Mouse (Mus musculus) c-Kit-positive CD71-negative TER-119-negative erythroid progenitor cells, embryonic 14.5 days (primary cell): ENCODE measurements around the gene Ttc7b.

Experiments used
- DNase-seq: peaks from one replicate; pipeline ENCODE4 v3.0.0-alpha.2; 2013; ENCODE audit warnings: low read depth

Ttc7b gene

DNA sequence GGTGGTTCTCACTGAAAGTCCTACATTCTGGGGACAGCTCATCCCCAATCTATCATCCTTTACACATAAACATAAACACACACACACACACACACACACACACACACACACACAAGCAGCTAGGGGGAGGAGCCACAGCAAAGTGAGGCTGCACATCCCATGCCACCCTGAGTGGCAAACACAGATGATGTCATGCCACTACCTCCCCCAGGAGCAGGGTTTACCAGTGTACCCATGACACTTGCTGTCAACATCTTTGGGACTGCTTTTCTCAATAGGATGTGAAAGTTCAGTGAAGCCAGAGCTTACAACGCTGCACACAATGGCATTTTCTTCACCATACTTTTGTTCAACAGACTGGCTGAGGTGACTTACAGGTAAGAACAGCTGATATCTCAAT lies 140.8 kb downstream of the Ttc7b start:
- no peak for DNase-seq

GRCm38 (mm10) chr12:100378266-100378665 lies 142.4 kb downstream of the Ttc7b start:
- no peak for DNase-seq

GRCm38 (mm10) chr12:100377791-100378190 lies 142.8 kb downstream of the Ttc7b start:
- DNase-seq: no peak

- DNase-seq: no peak
Measured at GRCm38 (mm10) chr12:100375801-100376200, 144.8 kb downstream of the Ttc7b start.

DNA sequence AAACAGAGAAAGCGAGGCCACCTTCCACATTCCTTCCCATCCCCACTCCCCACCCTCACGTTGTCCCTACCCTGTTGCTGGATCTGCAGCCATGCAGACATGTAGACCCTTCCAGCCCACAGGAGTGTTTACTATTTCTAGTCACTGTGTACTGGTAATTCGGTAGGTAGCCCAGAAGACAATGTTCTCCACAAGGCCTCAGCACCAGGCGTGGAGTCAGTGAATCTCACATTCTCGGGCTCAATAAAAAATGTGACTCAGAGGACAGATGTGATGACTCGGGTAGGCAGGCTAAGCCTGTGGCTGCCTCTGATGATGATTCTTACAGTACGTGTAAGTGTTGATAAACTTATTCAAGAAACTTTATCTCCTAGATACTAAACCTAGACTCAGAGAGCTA lies 147.8 kb downstream of the Ttc7b start:
- DNase-seq: no peak

DNA sequence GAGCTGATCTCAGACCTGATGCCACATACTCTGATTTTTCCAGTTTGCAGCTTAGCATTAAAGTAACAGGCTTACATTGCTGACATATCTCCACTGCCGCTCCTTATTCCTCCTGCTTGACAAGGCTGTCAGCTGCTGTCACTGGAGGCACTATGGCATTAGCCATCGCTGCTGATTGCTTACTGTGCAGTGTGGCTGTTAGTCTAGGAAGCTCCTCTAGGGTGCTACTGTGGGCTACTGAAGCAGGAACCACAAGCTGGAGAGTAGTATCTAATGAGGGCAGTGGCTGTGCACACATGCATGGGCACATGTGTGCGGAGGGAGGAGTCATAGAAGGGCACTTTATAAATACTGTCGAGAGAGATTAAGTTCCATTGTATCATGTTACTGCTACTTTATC lies 148.6 kb downstream of the Ttc7b start:
- DNase-seq: no peak

DNA sequence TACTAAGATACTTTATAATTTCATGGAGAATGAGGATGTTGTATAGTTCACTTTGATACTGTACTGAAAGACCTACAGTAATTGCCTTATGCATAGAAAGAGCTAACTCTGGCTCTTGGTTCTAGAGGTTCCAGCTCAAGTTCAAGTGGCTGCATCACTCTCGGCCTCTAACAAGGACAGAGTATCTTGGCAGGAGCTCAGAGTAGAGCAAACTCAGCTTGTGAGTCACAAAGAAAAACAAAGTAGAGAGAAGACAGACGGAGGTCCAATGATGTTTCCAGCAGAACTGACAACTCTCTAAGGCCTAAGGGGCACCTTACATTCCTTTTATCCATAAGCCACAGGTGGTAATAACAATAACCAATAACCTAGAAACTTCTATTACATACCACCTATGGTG lies 150.8 kb downstream of the Ttc7b start:
- DNase-seq: no peak

- DNase-seq: no peak
Measured at GRCm38 (mm10) chr12:100369220-100369619, 151.4 kb downstream of the Ttc7b start.

GRCm38 (mm10) chr12:100361330-100361729 lies 159.3 kb downstream of the Ttc7b start:
- DNase-seq: no peak

- DNase-seq: no peak
Measured at GRCm38 (mm10) chr12:100358040-100358620, 162.5 kb downstream of the Ttc7b start.

DNA sequence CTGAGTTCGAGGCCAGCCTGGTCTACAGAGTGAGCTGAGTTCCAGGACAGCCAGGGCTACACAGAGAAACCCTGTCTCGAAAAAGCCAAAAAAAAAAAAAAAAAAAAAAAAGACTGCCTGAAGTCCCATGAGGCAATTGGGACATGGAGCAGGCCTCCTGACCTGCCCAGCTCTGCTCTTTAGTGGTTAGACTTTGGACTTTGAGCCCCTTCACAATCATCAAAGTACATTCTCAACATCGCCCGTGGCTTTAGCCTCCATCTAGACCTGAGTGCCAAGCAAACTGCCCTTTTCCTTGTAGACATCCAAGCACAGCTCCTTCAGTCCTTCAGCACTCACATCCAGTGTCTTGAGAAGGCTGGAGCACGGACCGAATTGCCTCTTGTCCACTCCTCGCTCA lies 164.2 kb downstream of the Ttc7b start:
- DNase-seq: no peak

GRCm38 (mm10) chr12:100355565-100355964 lies 165.1 kb downstream of the Ttc7b start:
- no peak for DNase-seq

GRCm38 (mm10) chr12:100353954-100354353 lies 166.7 kb downstream of the Ttc7b start:
- DNase-seq: no peak

- DNase-seq: no peak
Measured at GRCm38 (mm10) chr12:100353075-100353782, 167.4 kb downstream of the Ttc7b start.

GRCm38 (mm10) chr12:100352094-100352493 lies 168.5 kb downstream of the Ttc7b start:
- no peak for DNase-seq

GRCm38 (mm10) chr12:100343554-100343953 lies 177.1 kb downstream of the Ttc7b start:
- no peak for DNase-seq

- no peak for DNase-seq
Measured at GRCm38 (mm10) chr12:100341614-100342013, 179.0 kb downstream of the Ttc7b start.

DNA sequence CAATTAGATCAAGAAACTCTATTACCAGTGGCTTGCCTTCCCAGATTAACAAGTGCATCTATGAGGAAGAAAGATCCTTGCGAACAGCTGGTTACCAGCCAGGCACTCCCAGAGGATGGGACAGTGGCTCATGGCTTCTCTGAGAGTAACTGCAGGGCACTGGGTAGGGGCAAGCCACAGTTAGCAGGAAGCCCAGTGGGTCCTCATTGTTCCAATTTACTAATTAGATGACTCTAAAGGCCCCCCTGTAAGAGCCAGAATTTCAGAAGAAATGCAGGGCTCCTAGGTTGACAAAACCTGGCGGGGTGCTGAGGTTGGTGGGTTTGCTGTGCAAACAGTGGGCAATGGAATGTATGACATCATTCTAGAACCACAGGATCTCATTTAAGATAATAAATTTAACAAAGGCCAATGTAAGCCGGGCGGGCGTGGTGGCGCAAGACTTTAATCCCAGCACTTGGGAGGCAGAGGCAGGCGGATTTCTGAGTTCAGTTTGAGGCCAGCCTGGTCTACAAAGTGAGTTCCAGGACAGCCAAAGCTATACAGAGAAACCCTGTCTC lies 179.6 kb downstream of the Ttc7b start:
- no peak for DNase-seq

DNA sequence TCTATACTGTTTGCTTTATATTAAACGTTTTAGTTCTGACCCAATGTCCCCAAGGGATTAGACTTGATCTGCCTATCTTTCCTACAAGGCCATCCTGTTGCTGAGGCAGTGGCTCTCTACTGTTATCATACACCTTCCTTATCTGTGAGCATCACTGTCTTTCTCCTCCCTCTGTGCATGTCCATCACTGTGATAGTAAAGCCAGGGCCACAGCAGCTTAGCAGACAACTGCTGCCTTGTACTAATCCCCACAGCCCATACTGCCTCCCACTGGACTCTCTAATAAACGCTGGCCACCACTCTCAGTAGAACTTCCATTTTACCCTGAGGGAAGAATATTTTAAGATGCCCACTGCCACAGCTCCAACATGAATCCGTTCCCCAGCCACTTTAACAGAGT lies 182.6 kb downstream of the Ttc7b start:
- DNase-seq: no peak

- no peak for DNase-seq
Measured at GRCm38 (mm10) chr12:100337351-100338018, 183.1 kb downstream of the Ttc7b start.

- no peak for DNase-seq
Measured at GRCm38 (mm10) chr12:100336241-100336640, 184.4 kb downstream of the Ttc7b start.

DNA sequence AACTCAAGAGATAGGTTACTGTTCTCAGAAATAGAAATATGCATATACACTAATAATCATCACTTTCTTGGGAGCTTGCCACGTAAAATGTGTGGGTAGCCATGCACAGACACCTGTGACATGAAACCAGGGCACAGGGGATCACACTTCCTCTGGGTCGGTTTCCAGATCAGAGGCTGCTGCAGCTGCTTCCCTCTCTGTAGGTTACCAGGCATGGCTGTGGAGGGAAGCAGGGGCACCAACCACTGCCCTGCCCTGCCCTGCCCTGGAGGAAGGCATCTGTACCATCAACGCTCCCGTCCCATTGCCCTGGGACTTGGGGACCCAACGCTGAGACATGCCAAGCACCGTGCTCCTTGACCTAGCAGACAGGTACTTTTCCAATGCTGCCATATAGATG lies 188.8 kb downstream of the Ttc7b start:
- DNase-seq: no peak

GRCm38 (mm10) chr12:100330234-100330633 lies 190.4 kb downstream of the Ttc7b start:
- DNase-seq: no peak
